Mouse (Mus musculus) MEL (cell line): ENCODE measurements around the gene Ccdc47. TPM values are rescaled to one million over a fixed set of nuclear protein-coding genes. Genes with fewer than 3 reads are reported as not detected.

ENCODE experiments used
- DNase-seq: peaks from one replicate; pipeline ENCODE4 v3.0.0; 2011; ENCODE audit warnings: low read depth, low spot score
- H3K27ac ChIP-seq: 2 replicates; pipeline ENCODE4 v1.5.1; 2012; ENCODE audit warnings: low read depth, mild to moderate bottlenecking, control low read depth, low read length, moderate library complexity; ENCODE audit not compliant: control insufficient read depth
- H3K27me3 ChIP-seq, 2 experiments: fragments of 150-350 bp in 1 of 2; sonication (generic) in 1 of 2; 2 replicates each; pipeline ENCODE4 v1.6.1; 2012; ENCODE audit warnings: low read length in 2 of 2, mild to moderate bottlenecking in 2 of 2, improper control_type of control experiment in 1 of 2, moderate library complexity in 1 of 2; ENCODE audit not compliant: insufficient read depth in 2 of 2, control insufficient read depth in 1 of 2
- H3K36me3 ChIP-seq, 2 experiments: 2 replicates each; pipeline ENCODE4 v1.6.1; 2012 to 2014; ENCODE audit warnings: low read length in 2 of 2, improper control_type of control experiment in 1 of 2, inconsistent platforms in 1 of 2, mild to moderate bottlenecking in 1 of 2; ENCODE audit not compliant: insufficient read depth in 2 of 2, control insufficient read depth in 1 of 2
- H3K4me1 ChIP-seq, 2 experiments: fragments of 150-350 bp in 1 of 2; sonication (generic) in 1 of 2; 2 replicates each; pipeline ENCODE4 v1.6.1; 2012; ENCODE audit warnings: low read length in 2 of 2, improper control_type of control experiment in 1 of 2, mild to moderate bottlenecking in 1 of 2; ENCODE audit not compliant: insufficient read depth in 2 of 2, control insufficient read depth in 1 of 2
- H3K4me3 ChIP-seq, 2 experiments: fragments of 150-350 bp in 1 of 2; sonication (generic) in 1 of 2; 2 replicates each; pipeline ENCODE4 v1.5.1; 2012; ENCODE audit warnings: low read depth in 2 of 2, low read length in 2 of 2, mild to moderate bottlenecking in 2 of 2, moderate library complexity in 2 of 2, control low read depth in 1 of 2, improper control_type of control experiment in 1 of 2; ENCODE audit not compliant: control insufficient read depth in 1 of 2, insufficient read depth in 1 of 2
- H3K79me2 ChIP-seq: 2 replicates; pipeline ENCODE4 v1.6.1; 2012; ENCODE audit warnings: mild to moderate bottlenecking, low read length, moderate library complexity; ENCODE audit not compliant: control insufficient read depth, poor library complexity, insufficient read depth
- H3K9ac ChIP-seq: 2 replicates; pipeline ENCODE4 v1.6.1; 2012; ENCODE audit warnings: low read depth, mild to moderate bottlenecking, control low read depth, low read length, moderate library complexity; ENCODE audit not compliant: control insufficient read depth, poor library complexity, severe bottlenecking
- H3K9me3 ChIP-seq: fragments of 150-350 bp; sonication (generic); replicated peaks from 2 replicates; pipeline ENCODE4 v1.6.1; 2012; ENCODE audit warnings: mild to moderate bottlenecking, low read length, improper control_type of control experiment, moderate library complexity; ENCODE audit not compliant: insufficient read depth
- CHD1 ChIP-seq: IDR thresholded peaks from 2 replicates; pipeline ENCODE4 v1.6.1; 2012; ENCODE audit warnings: low read depth, mild to moderate bottlenecking, inconsistent platforms, low read length, improper control_type of control experiment
- CTCF ChIP-seq, 3 experiments: IDR thresholded peaks in 2 of 3; conservative IDR thresholded peaks in 1 of 3; 2 replicates each; pipeline ENCODE4 v1.5.1; 2011 to 2012; ENCODE audit warnings: low read length in 3 of 3, low read depth in 2 of 3, mild to moderate bottlenecking in 2 of 3, improper control_type of control experiment in 1 of 3, inconsistent platforms in 1 of 3, mixed read lengths in 1 of 3, moderate library complexity in 1 of 3; ENCODE audit not compliant: control insufficient read depth in 1 of 3, insufficient read depth in 1 of 3, poor library complexity in 1 of 3, severe bottlenecking in 1 of 3
- E2F4 ChIP-seq: IDR thresholded peaks from 2 replicates; pipeline ENCODE4 v1.6.1; 2011; ENCODE audit warnings: low read depth, low read length, improper control_type of control experiment, borderline replicate concordance
- EP300 ChIP-seq, 2 experiments: IDR thresholded peaks; 2 replicates each; pipeline ENCODE4 v1.6.1; 2011; ENCODE audit warnings: improper control_type of control experiment in 2 of 2, low read length in 2 of 2, low read depth in 1 of 2, mild to moderate bottlenecking in 1 of 2
- ETS1 ChIP-seq: IDR thresholded peaks from 2 replicates; pipeline ENCODE4 v1.6.1; 2012; ENCODE audit warnings: low read depth, mild to moderate bottlenecking, inconsistent platforms, low read length, improper control_type of control experiment, moderate library complexity
- GATA1 ChIP-seq: IDR thresholded peaks from 2 replicates; pipeline ENCODE4 v1.6.1; 2011; ENCODE audit warnings: low read depth, low read length, improper control_type of control experiment
- KAT2A ChIP-seq: conservative IDR thresholded peaks from 2 replicates; pipeline ENCODE4 v1.6.1; 2012; ENCODE audit warnings: low read depth, low read length, improper control_type of control experiment, inconsistent platforms
- MAFK ChIP-seq: IDR thresholded peaks from 2 replicates; pipeline ENCODE4 v1.6.1; 2011; ENCODE audit warnings: low read depth, mild to moderate bottlenecking, low read length, improper control_type of control experiment, borderline replicate concordance
- MAZ ChIP-seq: IDR thresholded peaks from 2 replicates; pipeline ENCODE4 v1.6.1; 2012; ENCODE audit warnings: low read depth, mild to moderate bottlenecking, inconsistent platforms, low read length, improper control_type of control experiment
- MYB ChIP-seq: IDR thresholded peaks from 2 replicates; pipeline ENCODE4 v1.6.1; 2011; ENCODE audit warnings: mild to moderate bottlenecking, low read depth, low read length, improper control_type of control experiment
- MYC ChIP-seq: IDR thresholded peaks from 2 replicates; pipeline ENCODE4 v1.6.1; 2011; ENCODE audit warnings: low read depth, mild to moderate bottlenecking, low read length, improper control_type of control experiment, moderate library complexity
- NELFE ChIP-seq: IDR thresholded peaks from 2 replicates; pipeline ENCODE4 v1.6.1; 2011; ENCODE audit warnings: low read depth, low read length, improper control_type of control experiment
- POLR2A ChIP-seq, 2 experiments: IDR thresholded peaks; 2 replicates each; pipeline ENCODE4 v1.6.1; 2011 to 2012; ENCODE audit warnings: low read length in 2 of 2, mild to moderate bottlenecking in 2 of 2, control low read depth in 1 of 2, improper control_type of control experiment in 1 of 2, low read depth in 1 of 2, moderate library complexity in 1 of 2; ENCODE audit not compliant: control insufficient read depth in 1 of 2, insufficient read depth in 1 of 2, poor library complexity in 1 of 2
- POLR2AphosphoS2 ChIP-seq: IDR thresholded peaks from 2 replicates; pipeline ENCODE4 v1.6.1; 2011; ENCODE audit warnings: low read length, improper control_type of control experiment
- POLR2AphosphoS5 ChIP-seq: IDR thresholded peaks from 2 replicates; pipeline ENCODE4 v1.6.1; 2012; ENCODE audit warnings: low read depth, borderline replicate concordance, mild to moderate bottlenecking, inconsistent platforms, low read length, moderate library complexity, mixed read lengths
- SIN3A ChIP-seq: IDR thresholded peaks from 2 replicates; pipeline ENCODE4 v1.6.1; 2012; ENCODE audit warnings: low read length, improper control_type of control experiment, inconsistent platforms
- SMC3 ChIP-seq: IDR thresholded peaks from 2 replicates; pipeline ENCODE4 v1.6.1; 2011; ENCODE audit warnings: low read depth, low read length, improper control_type of control experiment
- TAL1 ChIP-seq: IDR thresholded peaks from 2 replicates; pipeline ENCODE4 v1.6.1; 2012; ENCODE audit warnings: mild to moderate bottlenecking, inconsistent platforms, low read length, moderate library complexity, mixed read lengths
- TBP ChIP-seq: IDR thresholded peaks from 2 replicates; pipeline ENCODE4 v1.8.0; 2011; ENCODE audit warnings: low read depth, low read length, improper control_type of control experiment
- TCF12 ChIP-seq: IDR thresholded peaks from 2 replicates; pipeline ENCODE4 v1.6.1; 2014; ENCODE audit warnings: low read depth, mild to moderate bottlenecking, inconsistent platforms, low read length, improper control_type of control experiment, moderate library complexity
- ZNF384 ChIP-seq: IDR thresholded peaks from 2 replicates; pipeline ENCODE4 v1.6.1; 2012; ENCODE audit warnings: low read depth, mild to moderate bottlenecking, inconsistent platforms, low read length, improper control_type of control experiment
- polyA plus RNA-seq, 2 experiments: library from polyadenylated mRNA; stranded (reverse) in 1 of 2; unstranded in 1 of 2; fragments of >175 nt in 1 of 2; fragments of >200 nt in 1 of 2; gene quantifications; 2 replicates each; pipeline versions ENCODE4 v1.2.1 to v1.2.4; 2012; ENCODE audit warnings: low replicate concordance in 2 of 2, low read depth in 1 of 2; ENCODE audit not compliant: insufficient read length in 2 of 2, insufficient read depth in 1 of 2, missing spikeins in 1 of 2
- total RNA-seq: library from RNA; depleted of rRNA; stranded (reverse); fragments of 300-350 nt; gene quantifications from 2 replicates; pipeline ENCODE4 v1.2.3, GENCODE M21; 2012

Gene Ccdc47
- total and polyA plus RNA-seq, 3 experiments, result 47.6 to 145 (median 51.6) TPM

GRCm38 (mm10) chr11:106162237-106162636 is 53.9 kb downstream of the Ccdc47 start:
- no peak for DNase-seq
- Histone ChIP-seq H3K4me1 (peaks cover 0 to 20% of the 10 kb centered on the region in 2 experiments; a peak in 2 of 4 replicates), H3K4me3 (no peak overlapping the region), H3K36me3 (peaks cover 0 to 4% of the 10 kb centered on the region in 2 experiments; a peak in 1 of 4 replicates), H3K27ac (no peak overlapping the region), H3K27me3 (no peaks in the 10 kb centered on the region), H3K9me3 (no peaks in the 10 kb centered on the region), H3K9ac (no peak overlapping the region), H3K79me2 (peaks cover 13% of the 10 kb centered on the region)
- TF ChIP-seq KAT2A, result no peak

GRCm38 (mm10) chr11:106160841-106161721 is 55.1 kb downstream of the Ccdc47 start, which contains the start of the genes Gm10840 and Limd2:
Gene Gm10840 (plus strand): TSS chr11:106160850.
Gene Limd2 (minus strand): TSS chr11:106160860.
- peak within 1 kb of the TSS; percentile 85 to 97 for H3K4me3 ChIP-seq
- TF ChIP-seq POLR2A (IDR thresholded peaks at IDR 0.05; ENCODE audit: control insufficient read depth in 1 of 2, insufficient read depth in 1 of 2, low read depth in 1 of 2, low read length in 2 of 2, poor library complexity in 1 of 2) (0 out of 4 replicates have a peak, but pooled peaks of 1 of the 2 experiments have one; percentile 2), ETS1 (no peak), SMC3 (no peak), GATA1 (no peak)
- H3K36me3 ChIP-seq, result peaks cover 0 to 4% of the 10 kb centered on the region in 2 experiments; a peak in 1 of 4 replicates
- H3K4me1 ChIP-seq, result peaks cover 0 to 20% of the 10 kb centered on the region in 2 experiments; a peak in 2 of 4 replicates
- peaks cover 13% of the 10 kb centered on the region for H3K79me2 ChIP-seq
- H3K27ac ChIP-seq, result peak within 1 kb of the TSS; percentile 85
- no peaks in the 10 kb centered on the region for H3K27me3 ChIP-seq
- H3K9ac ChIP-seq, result peak within 1 kb of the TSS; percentile 92
- H3K9me3 ChIP-seq, result no peaks in the 10 kb centered on the region
- no peak for DNase-seq

- Histone ChIP-seq H3K27ac (peak overlapping the region; percentile 85), H3K36me3 (peaks cover 0 to 4% of the 10 kb centered on the region in 2 experiments; a peak in 1 of 4 replicates), H3K79me2 (peaks cover 13% of the 10 kb centered on the region), H3K9ac (peak overlapping the region; percentile 92), H3K4me3 (peak overlapping the region; percentile 85 to 97), H3K4me1 (peaks cover 0 to 20% of the 10 kb centered on the region in 2 experiments; a peak in 2 of 4 replicates), H3K27me3 (no peaks in the 10 kb centered on the region), H3K9me3 (no peaks in the 10 kb centered on the region)
- DNase-seq, result peak; percentile 87
- no peak for TF ChIP-seq POLR2AphosphoS5
- no peak for TF ChIP-seq E2F4
- no peak for TF ChIP-seq MAFK
- no peak for TF ChIP-seq ZNF384
- no peak; the same call in 1 of the 2 replicates for TF ChIP-seq KAT2A
- no peak for TF ChIP-seq SMC3
- TF ChIP-seq EP300 (IDR thresholded peaks at IDR 0.05; ENCODE audit: low read depth in 1 of 2, low read length in 2 of 2), result peak in 1 of 2 experiments; percentile 17; a peak in 1 of 4 replicates
- 0 out of 2 replicates have a peak, but pooled peaks have one; percentile 42 for TF ChIP-seq MYC
- peak; percentile 78 for TF ChIP-seq NELFE
- TF ChIP-seq MAZ, result peak; percentile 95; the same call in 1 of the 2 replicates
- peak; percentile 81; the same call in 1 of the 2 replicates for TF ChIP-seq CHD1
- no peak for TF ChIP-seq TBP
- peak; percentile 38; the same call in 1 of the 2 replicates for TF ChIP-seq MYB
- TF ChIP-seq TCF12, result 0 out of 2 replicates have a peak, but pooled peaks have one; percentile 1
- peak; percentile 62 for TF ChIP-seq TAL1
- peak; percentile 73 for TF ChIP-seq POLR2AphosphoS2
- TF ChIP-seq SIN3A, result peak; percentile 79
- TF ChIP-seq CTCF (IDR thresholded peaks at IDR 0.05 in 2 of 3, conservative IDR thresholded peaks at IDR 0.05 in 1 of 3; ENCODE audit: control insufficient read depth in 1 of 3, insufficient read depth in 1 of 3, low read depth in 2 of 3, low read length in 3 of 3, poor library complexity in 1 of 3, severe bottlenecking in 1 of 3), result peak in 1 of 3 experiments; percentile 35; a peak in 1 of 6 replicates
Measured at GRCm38 (mm10) chr11:106159921-106160840, 56.0 kb downstream of the Ccdc47 start.
